Mouse (Mus musculus) frontal cortex, postnatal 36 days (tissue): ENCODE data around the gene Tubb4b.

Source experiments
- DNase-seq, 2 experiments: peaks; one replicate each; pipeline ENCODE4 v3.0.0; 2022; ENCODE audit warnings: low spot score in 2 of 2

Gene Tubb4b

DNA sequence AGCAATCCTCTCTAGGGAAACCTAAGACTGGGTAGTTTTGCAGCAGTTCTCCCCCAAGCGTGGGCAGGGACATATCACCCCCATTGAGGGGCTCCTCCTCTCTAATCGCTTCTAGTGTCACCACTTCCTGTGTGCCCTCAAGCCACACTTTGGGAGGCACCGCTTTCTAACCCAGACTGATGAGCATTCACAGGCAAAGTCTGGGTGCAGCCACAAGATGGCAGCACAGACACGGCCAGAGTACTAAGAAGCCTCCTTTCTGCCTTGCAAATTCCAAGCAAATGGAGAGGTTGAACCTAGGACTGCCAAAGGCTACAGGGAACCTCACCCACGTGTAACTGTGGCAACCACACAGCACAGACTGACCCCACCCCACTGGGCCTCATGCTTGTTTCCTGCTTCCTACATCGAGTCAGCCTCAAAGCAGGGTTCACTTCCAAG is 31.2 kb downstream of the Tubb4b start:
- DNase-seq, result peak; percentile 75 to 88

DNA sequence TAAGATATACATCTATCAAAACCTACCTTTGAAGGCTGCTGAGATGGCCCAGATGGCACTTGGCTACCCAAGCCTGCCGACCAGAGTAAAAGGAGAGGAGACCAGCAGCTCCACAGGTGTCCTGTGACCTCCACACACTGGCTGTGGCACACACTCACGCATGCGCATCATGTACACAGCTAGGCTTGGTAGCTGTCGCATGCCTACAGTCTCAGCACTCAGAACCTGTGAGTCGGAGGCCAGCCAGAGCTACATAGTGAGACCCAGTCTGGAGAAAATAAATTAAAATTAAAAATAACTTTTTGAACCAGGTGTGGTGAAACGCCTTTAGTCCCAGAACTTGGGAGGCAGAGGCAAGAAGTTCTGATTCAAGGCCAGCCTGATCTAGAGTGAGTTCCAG is 36.7 kb downstream of the Tubb4b start:
- no peak for DNase-seq

DNA sequence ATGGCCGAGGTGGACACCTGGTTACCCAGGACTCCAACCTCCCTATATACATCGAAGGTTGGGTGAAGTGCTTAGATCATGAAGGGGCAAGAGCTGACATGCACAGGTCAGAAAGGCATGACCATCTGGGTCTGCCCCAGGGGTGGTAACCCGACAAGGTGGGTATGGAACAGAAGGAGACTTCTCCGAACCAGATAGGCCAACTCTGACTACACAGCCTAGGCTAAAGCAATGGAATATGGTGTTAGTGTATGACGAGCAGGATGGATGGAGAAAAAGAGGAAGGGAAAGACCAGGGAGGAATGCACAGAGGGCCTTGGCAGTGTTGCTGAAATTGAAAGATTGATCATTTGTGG is 37.9 kb downstream of the Tubb4b start:
- DNase-seq, result no peak

DNA sequence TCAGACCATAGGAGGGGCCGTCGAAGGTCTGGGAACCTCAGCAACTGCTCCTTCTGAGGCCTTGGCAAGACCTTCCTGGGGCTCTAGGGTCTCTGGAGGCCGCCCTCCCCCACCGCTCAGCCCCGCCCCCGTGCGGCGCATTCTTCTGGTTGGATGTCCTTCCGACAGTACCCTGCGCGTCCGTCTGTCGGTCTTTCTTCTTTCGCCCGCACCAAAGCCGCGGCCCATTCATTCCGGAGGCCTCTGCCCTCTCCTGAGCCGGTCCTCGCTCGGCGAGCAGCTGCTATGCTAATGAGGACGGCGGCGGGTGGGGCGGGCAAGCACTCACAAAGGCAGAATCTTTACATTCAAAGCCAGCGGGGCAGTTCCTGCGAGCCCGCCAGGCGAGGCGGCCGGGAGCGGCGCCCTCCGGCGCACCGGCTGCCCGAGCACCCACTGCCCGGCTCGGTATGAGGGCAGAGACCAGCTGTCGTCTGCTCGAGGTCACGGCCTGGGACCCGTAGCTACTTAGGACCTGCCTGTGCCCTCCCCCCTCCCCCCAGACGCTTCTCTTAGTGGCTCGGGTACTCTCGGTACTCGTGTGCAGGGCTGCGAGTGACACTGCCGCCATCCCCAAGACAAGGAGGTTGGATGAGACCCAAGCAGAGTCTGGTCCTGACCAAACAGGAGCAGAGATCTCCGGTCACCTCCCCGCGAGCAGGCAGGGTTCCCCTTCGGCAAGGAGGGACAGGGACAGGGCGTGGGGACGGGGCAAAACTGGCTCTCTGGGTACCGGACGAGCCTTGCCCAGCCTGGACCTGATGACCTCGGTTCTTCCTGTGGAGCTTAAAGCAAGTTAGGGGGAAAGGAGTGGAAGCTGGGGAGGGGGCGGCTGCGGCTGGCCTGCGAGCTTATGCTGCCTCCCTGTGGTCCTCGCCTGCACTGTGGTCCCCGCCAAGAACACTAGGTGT is 38.6 kb downstream of the Tubb4b start:
- DNase-seq, result no peak

DNA sequence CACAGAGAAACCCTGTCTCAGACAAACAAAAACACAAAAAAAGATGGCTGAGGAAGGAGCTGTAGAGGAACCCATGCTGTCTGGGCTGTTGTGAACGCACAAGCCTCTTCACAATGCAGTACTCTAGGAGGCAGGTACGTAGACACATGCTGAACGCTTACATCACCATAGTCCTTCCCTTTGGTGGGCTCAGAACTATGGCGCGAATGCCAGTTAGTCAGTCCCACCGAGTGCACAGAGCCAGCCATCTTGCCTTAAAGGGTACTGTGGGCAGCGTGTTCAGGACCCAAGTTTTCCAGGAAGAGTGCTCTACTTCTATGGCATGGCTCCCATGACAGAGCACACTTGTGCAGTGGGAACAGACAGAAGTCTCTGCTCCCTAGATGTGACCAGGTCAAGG is 40.0 kb downstream of the Tubb4b start:
- DNase-seq, result no peak

DNA sequence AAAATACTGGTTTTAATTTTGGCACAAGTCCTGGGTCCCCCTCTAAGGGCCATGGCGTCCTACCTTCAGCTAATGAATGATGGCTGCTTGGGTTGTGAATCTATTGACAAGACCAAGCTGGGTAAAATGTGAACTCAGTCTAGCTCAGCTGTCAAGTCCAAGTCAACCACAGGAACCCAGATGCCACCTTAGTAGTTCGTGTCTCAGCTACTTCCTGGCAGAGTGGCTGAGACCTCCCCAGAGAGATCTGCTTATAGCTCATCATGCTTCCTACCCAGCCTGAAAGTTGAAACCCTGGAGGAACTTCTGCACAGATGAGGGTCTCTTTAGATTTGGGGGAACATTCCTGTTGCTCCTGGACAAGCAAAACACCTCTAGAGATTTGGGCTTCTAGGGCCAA is 41.2 kb downstream of the Tubb4b start:
- DNase-seq, result no peak

DNA sequence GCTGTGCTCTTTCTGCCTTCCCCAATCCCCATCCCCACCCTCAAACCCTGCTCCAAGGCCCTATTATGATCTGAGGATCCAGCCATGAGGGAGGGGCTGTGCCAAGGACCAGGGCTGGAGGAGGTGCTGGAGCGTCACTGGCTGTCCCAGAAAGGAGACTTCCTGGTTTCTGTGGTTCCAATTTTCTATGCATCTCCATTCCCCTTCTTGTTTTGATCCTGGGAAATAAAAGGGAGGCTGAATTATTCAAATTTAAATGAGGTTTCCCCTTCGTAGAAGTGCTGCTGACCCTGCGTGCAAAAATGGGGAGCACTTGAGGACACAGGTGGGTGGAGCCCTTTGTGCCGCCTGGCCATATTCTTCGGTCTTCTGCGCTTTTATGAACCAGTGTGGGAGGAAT is 41.8 kb downstream of the Tubb4b start:
- DNase-seq, result no peak

DNA sequence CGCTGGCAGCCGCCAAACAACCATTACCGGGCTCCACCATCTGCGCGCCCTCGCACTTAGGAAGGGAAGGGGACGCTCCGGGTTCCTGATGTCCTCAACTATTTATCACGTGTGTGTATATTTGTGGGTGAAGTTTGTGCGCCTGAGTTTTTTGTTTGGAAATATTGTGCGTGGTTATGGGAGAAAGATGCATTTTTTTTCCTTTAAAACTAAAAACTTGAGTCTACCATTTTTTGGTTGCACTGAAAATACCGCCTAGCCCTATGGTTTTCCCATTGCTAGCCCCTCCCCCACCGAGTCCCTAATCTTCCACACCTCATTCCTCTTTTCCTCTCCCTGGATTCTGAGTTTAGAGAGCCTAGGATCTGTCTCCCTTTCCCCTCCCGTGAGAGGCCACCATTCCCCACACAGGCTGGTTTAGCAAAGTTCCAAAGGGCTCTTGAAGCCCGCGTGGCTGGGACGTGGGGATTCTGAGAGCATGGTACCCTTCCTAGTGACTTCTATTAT is 42.6 kb downstream of the Tubb4b start:
- DNase-seq, result no peak

DNA sequence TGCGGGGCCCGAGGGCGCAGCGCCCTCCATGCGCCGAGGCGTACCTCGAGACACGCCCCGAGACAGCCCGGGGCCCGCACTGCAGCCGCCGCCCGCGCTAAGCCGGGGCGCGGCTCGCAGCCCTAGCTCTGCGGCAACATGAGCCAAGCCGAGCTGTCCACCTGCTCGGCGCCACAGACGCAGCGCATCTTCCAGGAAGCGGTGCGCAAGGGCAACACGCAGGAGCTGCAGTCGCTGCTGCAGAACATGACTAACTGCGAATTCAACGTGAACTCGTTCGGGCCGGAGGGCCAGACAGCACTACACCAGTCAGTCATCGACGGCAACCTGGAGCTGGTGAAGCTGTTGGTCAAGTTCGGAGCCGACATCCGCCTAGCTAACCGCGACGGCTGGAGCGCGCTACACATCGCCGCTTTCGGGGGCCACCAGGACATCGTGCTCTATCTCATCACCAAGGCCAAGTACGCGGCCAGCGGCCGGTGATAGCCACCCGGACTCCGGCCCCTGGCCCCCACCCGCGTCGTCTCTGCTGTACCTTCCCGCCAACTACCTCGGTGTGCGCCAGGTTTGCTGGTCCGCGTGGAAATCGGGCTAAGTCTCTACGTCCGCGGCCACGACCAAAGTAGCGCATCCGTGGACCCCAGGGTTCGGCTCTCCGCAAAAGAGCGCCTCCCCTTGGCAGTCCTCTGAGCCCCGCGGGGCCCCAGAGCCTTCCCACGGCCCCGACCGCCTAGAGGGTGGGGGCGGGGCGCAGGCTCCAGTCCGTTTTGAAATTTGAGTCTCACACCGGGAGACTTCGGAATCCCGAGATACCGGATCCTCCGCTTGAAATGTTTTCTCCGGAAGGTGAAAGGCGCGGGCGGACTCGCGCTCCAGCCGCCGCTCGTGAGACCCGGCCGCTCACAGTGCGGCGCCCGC is 43.3 kb downstream of the Tubb4b start:
- DNase-seq, result no peak

DNA sequence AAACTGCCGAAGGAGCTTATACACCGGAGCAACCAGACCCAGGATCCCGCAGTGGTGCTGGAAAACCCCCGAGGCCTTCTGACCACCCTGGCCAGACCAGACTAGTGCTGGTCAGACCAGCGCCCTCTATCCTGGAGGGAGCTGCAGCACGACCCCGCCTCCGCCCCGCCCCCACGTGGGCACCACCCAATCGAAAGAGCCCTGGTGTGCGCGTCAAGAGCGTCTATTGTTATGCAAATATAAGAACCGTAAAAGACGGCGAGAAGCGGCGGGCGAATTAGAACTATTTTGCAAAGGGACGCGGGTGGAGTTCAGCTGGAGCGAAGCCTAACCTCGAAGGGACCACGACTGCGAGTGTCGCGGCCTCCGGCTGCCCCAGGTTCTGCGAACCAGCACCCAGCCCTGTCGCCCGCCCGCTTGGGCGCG is 44.0 kb downstream of the Tubb4b start, which contains the start of gene Nrarp:
Gene Nrarp (plus strand): TSS at position 281 of the 426 bp plus-strand sequence.
- peak; percentile 89 to 92 for DNase-seq

DNA sequence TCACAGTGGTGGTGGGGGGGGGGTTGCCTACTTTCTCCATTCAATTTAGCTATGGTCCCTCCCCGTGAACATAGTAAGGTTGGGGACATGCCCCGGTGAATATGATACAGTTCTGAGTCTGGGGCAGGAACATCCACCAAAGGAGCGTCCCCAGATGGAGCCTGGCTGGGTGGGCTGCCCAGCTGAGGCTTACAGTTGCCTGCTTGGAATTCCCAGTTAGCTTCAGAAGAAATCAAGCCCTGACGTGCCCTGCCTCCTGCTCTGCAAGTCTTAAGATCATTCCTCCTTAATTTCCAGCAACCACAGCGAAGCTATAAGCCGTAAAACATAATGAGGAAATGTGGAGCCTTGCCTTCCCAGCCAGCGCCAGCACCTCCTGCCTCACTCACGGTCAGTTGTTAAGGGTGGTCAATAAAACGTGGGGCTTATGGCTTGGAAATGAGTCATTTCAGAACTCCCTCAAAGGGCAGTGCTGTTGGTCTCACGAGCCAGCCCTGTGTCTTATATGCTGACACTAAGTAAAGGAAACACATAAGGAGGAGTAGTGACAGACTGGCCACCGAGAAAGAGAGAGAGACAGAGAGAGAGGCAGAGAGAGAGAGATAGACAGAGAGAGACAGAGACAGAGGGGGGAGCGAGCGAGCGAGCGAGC is 44.8 kb downstream of the Tubb4b start:
- no peak for DNase-seq

DNA sequence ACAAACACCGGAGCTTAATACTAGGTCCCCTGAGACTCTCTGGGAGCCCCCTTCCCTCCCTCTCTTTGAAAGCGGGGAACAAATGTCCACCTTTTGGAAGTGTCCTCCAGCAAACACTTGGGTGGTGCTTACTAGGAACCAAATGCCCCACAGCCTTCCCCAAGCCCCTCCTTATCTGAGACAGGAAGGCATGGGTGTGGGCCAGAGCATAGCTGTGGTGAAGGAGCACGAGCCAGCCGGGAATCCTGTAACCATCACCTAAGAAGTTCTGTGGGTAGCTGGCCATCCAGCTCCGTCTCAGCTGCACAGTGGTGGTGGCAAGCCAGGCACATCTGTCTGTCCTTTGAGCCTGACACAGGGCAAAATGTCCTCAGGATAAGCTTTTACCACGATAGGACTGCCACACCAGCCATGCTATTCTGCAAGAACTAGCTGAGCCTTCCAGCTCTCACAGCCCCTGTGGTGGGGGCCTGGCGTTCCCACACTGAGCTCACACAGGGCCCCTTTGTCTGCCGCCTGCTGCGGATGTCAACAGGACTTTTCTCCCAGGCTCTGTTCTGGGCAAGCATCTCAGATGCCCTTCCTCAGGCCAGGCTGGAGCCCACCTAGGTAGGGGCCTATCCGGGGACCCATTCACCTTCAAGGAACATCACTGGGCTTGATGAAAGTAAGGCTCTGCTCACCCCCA is 46.1 kb downstream of the Tubb4b start:
- no peak for DNase-seq

DNA sequence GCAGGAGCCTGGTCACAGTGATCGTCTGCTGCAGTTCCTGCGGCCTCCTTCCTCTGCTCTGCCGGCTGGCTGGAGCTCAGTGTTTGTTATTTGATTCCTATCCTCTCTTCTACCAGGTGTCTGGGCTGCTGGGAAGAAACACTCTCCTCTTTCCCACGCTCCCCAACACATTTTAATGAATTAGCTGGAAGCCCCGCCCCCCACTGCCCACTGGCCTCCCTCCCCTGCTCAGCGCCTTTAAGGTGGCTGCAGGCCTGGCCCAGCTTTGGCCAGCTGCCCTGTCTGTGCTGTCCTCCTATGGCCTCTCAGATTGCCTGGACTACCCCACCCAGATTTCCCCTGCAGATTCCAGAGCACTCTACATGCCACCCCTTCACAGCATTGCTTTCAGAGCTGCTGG is 46.8 kb downstream of the Tubb4b start:
- DNase-seq, result peak in 1 of 2 experiments; percentile 40

DNA sequence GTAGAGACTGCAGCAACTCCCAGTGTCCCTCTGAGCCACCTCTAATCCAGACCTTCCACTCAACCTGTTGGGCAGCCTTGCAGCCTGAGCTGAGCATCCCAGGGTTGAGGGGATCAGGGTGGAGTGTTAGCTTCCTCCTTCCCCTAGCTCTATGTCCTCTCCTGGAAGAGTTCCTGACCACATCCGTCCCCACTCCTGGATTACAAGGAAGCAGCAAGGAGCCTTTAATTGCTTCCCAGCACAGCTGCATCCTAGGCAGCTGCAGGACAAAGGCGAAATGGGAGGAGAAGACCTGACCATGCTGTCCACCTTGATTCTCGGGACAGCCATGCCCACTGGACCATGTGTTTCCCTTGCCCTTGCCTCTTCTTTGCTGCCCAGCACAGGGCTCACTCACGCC is 47.4 kb downstream of the Tubb4b start:
- DNase-seq, result no peak

DNA sequence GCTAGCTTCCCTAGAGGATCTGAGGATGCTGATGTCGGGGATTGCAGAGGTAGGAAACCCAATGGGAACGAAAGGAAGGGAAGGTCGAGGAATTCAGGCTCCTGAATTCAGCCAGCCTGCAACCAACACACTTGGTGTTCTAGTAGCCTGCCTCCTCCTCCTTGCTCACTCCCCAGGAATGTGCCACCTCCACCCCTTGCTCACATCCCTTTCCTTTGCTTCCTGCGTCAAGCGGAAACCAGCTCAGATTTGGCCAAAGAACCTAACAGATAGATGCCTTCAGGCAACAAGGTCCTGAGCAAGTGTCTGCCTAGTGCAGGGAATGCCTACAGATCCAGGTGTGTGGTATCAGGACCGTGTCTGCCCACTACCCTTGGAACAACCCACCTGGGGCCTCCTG is 47.9 kb downstream of the Tubb4b start:
- DNase-seq, result no peak

DNA sequence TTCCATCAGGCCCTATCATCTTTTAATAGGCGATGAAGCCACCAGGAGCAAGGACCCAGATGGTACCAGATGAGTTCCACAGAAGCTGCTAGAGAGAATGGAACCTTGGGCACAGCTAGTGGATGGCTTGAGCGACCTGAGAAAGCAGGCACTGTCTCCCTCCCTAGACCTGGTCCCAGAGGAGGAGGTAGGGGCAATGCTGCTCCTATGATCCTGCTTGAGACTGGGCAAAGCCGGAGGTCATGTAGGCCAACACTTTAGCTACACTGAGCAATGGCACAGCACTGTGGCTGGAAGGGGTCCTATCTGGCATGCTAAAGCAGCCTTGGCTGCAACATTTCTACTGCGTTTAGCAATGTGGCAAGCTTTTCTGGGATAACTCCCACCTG is 48.8 kb downstream of the Tubb4b start:
- DNase-seq, result no peak

DNA sequence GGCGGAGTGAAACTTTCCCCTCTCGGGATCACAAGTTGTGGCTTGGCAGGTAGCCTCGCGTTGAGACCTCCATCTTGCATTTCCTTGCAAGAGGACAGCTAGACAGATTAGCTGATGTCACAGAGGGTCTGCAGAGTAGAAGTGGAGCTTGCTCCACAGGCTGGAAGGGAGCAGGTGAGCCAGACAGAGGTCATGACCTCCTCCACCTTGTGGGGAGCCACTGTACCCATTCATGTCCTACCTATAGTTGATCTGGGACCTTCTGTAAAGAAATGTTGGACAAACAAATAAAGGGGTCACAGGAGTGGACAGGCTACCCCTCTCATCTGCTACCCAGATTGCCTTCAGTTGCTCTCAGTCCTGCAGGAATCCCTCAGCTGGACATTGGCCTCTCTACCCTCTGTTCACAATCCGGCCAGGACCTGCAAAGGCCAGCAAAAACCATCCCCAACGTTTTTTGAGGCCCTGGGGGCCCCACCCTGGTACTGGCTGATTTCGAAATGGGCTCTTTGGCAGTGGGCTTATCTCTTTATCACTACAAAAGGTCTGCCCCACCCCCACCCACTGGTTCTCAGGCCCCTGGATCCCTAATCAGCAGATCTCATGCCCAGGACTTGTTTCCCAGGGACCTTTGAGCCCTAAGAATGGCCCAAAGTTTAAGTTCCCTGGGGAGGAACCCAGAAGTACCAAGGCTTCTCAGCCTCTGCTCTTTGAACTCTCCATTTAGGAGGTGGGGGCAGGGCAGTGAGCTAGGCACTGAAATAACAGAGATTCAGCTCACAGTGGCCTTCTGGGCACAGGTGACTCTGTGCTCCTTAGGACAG is 49.4 kb downstream of the Tubb4b start:
- DNase-seq, result no peak

DNA sequence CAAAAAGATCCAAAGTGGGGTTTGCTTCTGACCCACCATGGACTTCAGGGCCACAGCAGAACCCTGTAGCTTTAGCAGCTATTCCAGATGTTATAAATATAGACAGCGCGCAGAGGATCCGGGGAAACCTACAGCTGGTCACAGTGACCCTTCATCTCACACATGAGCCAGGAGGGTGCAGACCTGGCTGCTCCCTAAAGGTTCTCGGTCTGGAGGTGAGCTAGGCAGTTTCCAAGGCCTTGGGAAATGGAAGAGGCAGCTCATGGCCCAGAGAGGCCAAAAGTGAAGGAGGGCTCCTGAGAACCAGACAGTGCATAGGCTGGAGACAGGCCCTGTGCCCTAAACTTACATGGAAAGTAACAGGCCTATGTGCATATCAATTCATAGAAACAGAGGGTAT is 50.7 kb downstream of the Tubb4b start:
- no peak for DNase-seq

DNA sequence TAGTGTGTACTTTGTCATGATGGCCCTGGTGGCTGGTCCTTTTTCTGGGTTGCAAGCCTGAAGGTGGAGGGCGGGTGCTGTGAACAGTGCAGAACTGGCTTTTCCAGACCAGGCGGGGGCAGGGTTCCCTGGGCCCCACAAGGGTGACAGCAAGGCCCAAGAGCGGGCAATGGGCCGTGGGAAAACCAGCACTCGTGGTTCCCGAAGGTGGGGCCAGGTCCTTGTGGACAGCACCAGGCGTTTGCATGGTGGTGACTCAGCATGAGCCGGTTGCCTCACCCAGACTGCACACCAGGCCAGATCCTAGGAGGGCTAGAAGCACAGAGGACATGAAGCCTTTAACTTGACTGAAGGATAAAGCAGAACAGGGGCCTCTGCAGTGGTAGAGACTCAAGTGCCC is 51.9 kb downstream of the Tubb4b start:
- DNase-seq, result no peak
